Mouse (Mus musculus): ENCODE measurements around the gene Snx12. TPM values are rescaled to one million over a fixed set of nuclear protein-coding genes. Genes with fewer than 3 reads are reported as not detected.

Snx12 gene
- polyA plus RNA-seq, 1 experiment from 2014 or later, result 50.4 TPM

DNA sequence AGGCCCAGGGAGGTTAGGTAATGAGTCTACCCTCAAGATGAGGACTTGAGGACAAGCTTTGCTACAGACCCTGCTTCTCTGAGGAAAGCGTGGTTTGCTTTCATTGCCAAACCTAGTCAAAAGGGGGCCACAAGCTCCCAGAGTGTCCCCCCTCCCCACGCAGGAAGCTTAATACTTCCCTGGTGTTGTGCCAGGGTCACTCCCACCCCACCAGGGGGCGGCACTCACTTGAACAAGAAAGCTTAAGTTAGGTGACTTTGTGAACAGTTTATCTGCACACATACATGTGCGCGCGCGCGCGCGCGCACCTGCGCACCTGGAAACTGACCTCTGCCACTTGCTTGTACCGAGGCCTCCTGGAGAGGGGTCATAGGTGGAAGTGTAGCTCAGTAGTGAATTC is 34.2 kb upstream of the Snx12 start:
- WGBS, result 87% methylated on average over 13 of the region's 13 CpGs
- H3K4me3 ChIP-seq (ENCODE audit: low read depth, low read length), result no peak overlapping the region
- H3K9me3 ChIP-seq (ENCODE audit: low read depth, low read length), result no peaks in the 10 kb centered on the region
- DNase-seq (peak; percentile 32), ATAC-seq (ENCODE audit: insufficient read depth) (no peak)
- no peaks in the 10 kb centered on the region for H3K27me3 ChIP-seq (ENCODE audit: insufficient read depth, low read length)
- H3K4me1 ChIP-seq (ENCODE audit: insufficient read depth), result no peaks in the 10 kb centered on the region
- peak overlapping the region; percentile 72 for H3K4me2 ChIP-seq
- TF ChIP-seq CTCF (IDR thresholded peaks at IDR 0.05; ENCODE audit: low read depth), result peak; percentile 30; the same call in 1 of the 2 replicates
- H3K9ac ChIP-seq, result no peak overlapping the region
- no peak overlapping the region for H3K27ac ChIP-seq (ENCODE audit: low read depth)
- no peaks in the 10 kb centered on the region for H3K36me3 ChIP-seq (ENCODE audit: insufficient read depth)

DNA sequence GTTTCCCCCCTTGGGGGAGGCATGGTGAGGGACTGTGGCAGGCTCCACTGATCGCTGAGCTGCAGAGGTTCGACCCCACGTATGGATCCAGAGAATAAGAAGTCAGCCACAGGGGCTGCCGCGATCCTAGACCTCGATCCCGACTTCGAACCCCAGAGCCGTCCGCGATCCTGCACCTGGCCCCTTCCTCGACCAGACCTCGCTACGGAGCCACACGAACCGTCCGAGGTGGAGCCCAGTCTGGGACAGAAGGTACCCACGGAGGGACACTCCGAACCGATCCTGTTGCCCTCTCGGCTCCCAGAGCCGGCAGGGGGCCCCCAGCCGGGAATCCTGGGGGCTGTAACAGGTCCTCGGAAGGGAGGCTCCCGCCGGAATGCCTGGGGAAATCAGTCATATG is 32.4 kb upstream of the Snx12 start:
- H3K27ac ChIP-seq (ENCODE audit: low read depth), result 0 out of 2 replicates have a peak overlapping the region, but pooled peaks have one; percentile 30
- TF ChIP-seq CTCF (IDR thresholded peaks at IDR 0.05; ENCODE audit: low read depth), result no peak
- ATAC-seq (ENCODE audit: insufficient read depth) (peak; percentile 38), DNase-seq (peak; percentile 18)
- 13% methylated on average over 26 of the region's 26 CpGs for WGBS
- H3K27me3 ChIP-seq (ENCODE audit: insufficient read depth, low read length), result no peaks in the 10 kb centered on the region
- H3K4me2 ChIP-seq, result peak overlapping the region; percentile 72
- peak overlapping the region; percentile 52 for H3K4me3 ChIP-seq (ENCODE audit: low read depth, low read length)
- no peaks in the 10 kb centered on the region for H3K4me1 ChIP-seq (ENCODE audit: insufficient read depth)
- H3K9me3 ChIP-seq (ENCODE audit: low read depth, low read length), result no peaks in the 10 kb centered on the region
- no peaks in the 10 kb centered on the region for H3K36me3 ChIP-seq (ENCODE audit: insufficient read depth)
- H3K9ac ChIP-seq, result peak overlapping the region; percentile 56

DNA sequence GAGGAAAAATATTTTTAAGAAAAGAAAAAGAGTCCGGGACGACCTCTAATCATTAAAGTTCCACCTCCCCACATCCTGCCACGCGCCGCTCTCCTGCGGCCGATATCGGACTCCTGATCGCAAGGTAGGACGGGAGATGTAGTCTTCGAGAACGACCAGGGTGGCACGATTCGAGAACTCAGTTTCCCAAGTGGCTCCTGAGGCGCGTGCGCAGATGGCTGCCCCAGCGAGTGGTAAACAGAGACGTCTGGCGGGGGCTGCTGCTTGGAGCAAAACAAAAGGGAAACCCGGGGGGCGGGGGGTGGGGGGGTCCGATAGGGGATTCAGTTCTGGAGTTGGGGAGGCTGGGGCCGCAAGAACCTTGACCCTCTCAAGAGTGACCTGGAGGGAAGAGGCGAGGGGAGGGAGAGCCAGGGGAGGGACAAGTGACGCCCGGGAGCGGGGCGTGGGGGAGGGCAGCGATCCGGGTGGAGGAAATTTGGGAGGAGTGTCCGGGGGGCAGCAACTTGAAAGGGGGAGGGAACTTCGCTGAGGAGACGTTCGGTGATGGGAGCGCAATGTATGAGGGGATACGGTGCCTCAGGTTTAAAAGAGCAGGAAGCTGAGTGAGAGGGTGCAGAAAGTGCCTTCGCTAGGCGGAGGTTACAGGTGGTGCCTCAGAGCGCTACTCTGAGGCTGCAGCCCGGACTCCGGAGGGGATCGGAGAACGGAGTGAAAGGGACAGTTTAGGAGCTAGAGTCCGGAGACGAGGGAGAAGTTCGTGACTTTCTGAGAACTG is 31.8 kb upstream of the Snx12 start, which contains the start of gene Foxo4:
Gene Foxo4 (plus strand): TSS at position 577 of the 778 bp plus-strand sequence.
- peak within 1 kb of the TSS; percentile 52 for H3K4me3 ChIP-seq (ENCODE audit: low read depth, low read length)
- H3K27ac ChIP-seq (ENCODE audit: low read depth), result peak within 1 kb of the TSS; percentile 30; the same call in 1 of the 2 replicates
- peak within 1 kb of the TSS; percentile 56 for H3K9ac ChIP-seq
- DNase-seq (peak; percentile 93), ATAC-seq (ENCODE audit: insufficient read depth) (peak; percentile 93)
- H3K4me1 ChIP-seq (ENCODE audit: insufficient read depth), result no peaks in the 10 kb centered on the region
- peak within 1 kb of the TSS; percentile 72 for H3K4me2 ChIP-seq
- TF ChIP-seq CTCF (IDR thresholded peaks at IDR 0.05; ENCODE audit: low read depth), result no peak
- WGBS, result 14% methylated on average over 46 of the region's 47 CpGs
- no peaks in the 10 kb centered on the region for H3K27me3 ChIP-seq (ENCODE audit: insufficient read depth, low read length)
- no peaks in the 10 kb centered on the region for H3K36me3 ChIP-seq (ENCODE audit: insufficient read depth)
- no peaks in the 10 kb centered on the region for H3K9me3 ChIP-seq (ENCODE audit: low read depth, low read length)

DNA sequence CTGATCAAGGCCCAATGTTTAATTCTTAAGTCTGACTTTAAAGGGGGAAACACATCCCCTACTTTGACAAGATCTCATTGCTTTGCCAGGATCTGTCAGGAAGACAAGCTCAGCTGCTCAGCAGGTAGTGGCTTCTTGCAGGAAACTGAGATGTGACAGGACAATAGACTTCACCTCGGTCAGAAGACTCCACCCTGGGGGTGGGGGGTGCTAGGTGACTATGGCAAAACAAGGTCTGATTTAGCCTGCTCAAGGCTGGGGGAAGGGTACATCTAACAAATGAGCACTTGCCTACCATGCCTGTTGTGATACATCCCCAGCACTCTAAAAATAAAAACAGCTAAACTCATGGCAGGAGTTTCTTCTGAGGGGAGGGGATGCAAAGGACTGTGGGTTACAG is 22.6 kb upstream of the Snx12 start:
- Histone ChIP-seq H3K36me3 (ENCODE audit: insufficient read depth) (no peaks in the 10 kb centered on the region), H3K4me1 (ENCODE audit: insufficient read depth) (no peaks in the 10 kb centered on the region), H3K27me3 (ENCODE audit: insufficient read depth, low read length) (no peaks in the 10 kb centered on the region), H3K4me3 (ENCODE audit: low read depth, low read length) (no peak overlapping the region), H3K27ac (ENCODE audit: low read depth) (no peak overlapping the region), H3K4me2 (no peak overlapping the region), H3K9me3 (ENCODE audit: low read depth, low read length) (no peaks in the 10 kb centered on the region), H3K9ac (no peak overlapping the region)
- WGBS, result 20% methylated on average over 1 of the region's 1 CpGs
- DNase-seq (no peak), ATAC-seq (ENCODE audit: insufficient read depth) (no peak)
- no peak for TF ChIP-seq CTCF (IDR thresholded peaks at IDR 0.05; ENCODE audit: low read depth)

DNA sequence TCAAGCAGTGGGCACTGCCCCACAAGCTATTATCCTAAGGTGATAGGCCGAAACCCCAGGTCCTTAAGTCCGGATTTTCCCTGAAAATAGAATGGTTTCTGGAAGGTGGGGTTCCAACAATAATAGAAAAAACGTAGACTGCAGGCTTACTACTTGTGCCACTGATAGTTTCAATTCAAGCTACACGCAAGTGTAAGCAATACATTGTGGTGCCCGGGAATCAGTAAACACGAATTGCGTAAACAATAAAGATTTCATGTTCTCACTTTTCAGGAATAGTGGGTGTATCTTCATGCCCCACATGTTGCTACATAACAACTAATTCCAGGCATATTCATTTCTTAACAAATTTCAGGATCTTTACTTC is 416 bp upstream of the Snx12 start:
- peak overlapping the region; percentile 60 for H3K4me2 ChIP-seq
- no peaks in the 10 kb centered on the region for H3K4me1 ChIP-seq (ENCODE audit: insufficient read depth)
- no peak overlapping the region for H3K9ac ChIP-seq
- peak overlapping the region; percentile 33; the same call in 1 of the 2 replicates for H3K27ac ChIP-seq (ENCODE audit: low read depth)
- no peak for DNase-seq
- TF ChIP-seq CTCF (IDR thresholded peaks at IDR 0.05; ENCODE audit: low read depth), result no peak
- 24% methylated on average over 7 of the region's 7 CpGs for WGBS
- H3K27me3 ChIP-seq (ENCODE audit: insufficient read depth, low read length), result no peaks in the 10 kb centered on the region
- no peaks in the 10 kb centered on the region for H3K9me3 ChIP-seq (ENCODE audit: low read depth, low read length)
- no peaks in the 10 kb centered on the region for H3K36me3 ChIP-seq (ENCODE audit: insufficient read depth)
- ATAC-seq (ENCODE audit: insufficient read depth), result 0 out of 2 replicates have a peak, but pooled peaks have one; percentile 2
- H3K4me3 ChIP-seq (ENCODE audit: low read depth, low read length), result peak overlapping the region; percentile 53

DNA sequence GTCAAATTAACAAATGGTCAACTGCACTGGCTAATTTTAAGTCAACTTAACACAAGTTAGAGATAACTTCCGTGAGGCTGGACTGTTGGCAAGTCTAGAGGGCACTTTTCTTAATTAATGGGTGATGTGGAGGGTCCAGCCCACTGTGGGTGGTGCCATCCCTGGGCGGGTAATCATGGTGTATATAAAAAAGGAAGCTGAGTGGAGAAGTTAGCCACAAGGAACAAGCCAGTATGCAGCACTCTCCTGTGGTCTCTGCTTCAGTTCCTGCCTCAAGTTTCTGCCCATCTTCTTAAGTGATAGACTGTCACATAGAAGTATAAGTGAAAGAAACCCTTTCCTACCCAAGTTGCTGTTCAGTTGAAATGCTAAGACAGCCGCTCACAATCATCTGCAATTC is 33.1 kb downstream of the Snx12 start:
- no peak overlapping the region for H3K27ac ChIP-seq (ENCODE audit: low read depth)
- H3K4me3 ChIP-seq (ENCODE audit: low read depth, low read length), result no peak overlapping the region
- H3K4me2 ChIP-seq, result no peak overlapping the region
- ATAC-seq (ENCODE audit: insufficient read depth), result no peak
- H3K9ac ChIP-seq, result no peak overlapping the region
- no peak for TF ChIP-seq CTCF (IDR thresholded peaks at IDR 0.05; ENCODE audit: low read depth)
- WGBS, result 74% methylated on average over 3 of the region's 3 CpGs
- H3K36me3 ChIP-seq (ENCODE audit: insufficient read depth), result no peaks in the 10 kb centered on the region
- H3K27me3 ChIP-seq (ENCODE audit: insufficient read depth, low read length), result no peaks in the 10 kb centered on the region
- H3K4me1 ChIP-seq (ENCODE audit: insufficient read depth), result no peaks in the 10 kb centered on the region
- no peaks in the 10 kb centered on the region for H3K9me3 ChIP-seq (ENCODE audit: low read depth, low read length)
- DNase-seq, result no peak

DNA sequence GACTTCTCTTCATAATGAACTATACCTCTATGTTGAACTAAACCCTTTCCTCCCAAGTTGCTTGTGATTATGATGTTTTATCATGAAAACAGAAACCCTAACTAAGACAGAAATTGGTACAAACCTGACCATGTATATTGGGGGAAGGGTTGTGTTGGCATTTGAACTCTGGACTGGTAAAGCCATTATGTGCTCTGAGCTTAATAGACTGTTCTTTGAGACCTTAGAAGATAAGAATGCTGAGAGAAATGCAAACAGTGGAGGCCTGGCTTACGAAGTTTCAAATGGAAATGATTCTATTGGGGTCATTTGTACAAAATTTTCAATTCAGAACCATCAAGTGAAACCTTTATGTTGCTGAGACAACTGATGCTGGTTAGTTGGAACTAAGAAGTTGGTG is 34.7 kb downstream of the Snx12 start:
- no peak for ATAC-seq (ENCODE audit: insufficient read depth)

More for the DNA sequence above, 34.7 kb downstream of the Snx12 start:
- H3K4me2 ChIP-seq, result no peak overlapping the region
- no peaks in the 10 kb centered on the region for H3K27me3 ChIP-seq (ENCODE audit: insufficient read depth, low read length)
- no peaks in the 10 kb centered on the region for H3K4me1 ChIP-seq (ENCODE audit: insufficient read depth)
- no peak overlapping the region for H3K27ac ChIP-seq (ENCODE audit: low read depth)
- no peak overlapping the region for H3K9ac ChIP-seq
- no peak overlapping the region for H3K4me3 ChIP-seq (ENCODE audit: low read depth, low read length)
- no peak for TF ChIP-seq CTCF (IDR thresholded peaks at IDR 0.05; ENCODE audit: low read depth)
- 61% methylated on average over 1 of the region's 1 CpGs for WGBS
- H3K36me3 ChIP-seq (ENCODE audit: insufficient read depth), result no peaks in the 10 kb centered on the region
- H3K9me3 ChIP-seq (ENCODE audit: low read depth, low read length), result no peaks in the 10 kb centered on the region
- DNase-seq, result no peak

Data from lung, embryonic 14.5 days (tissue).